Mouse (Mus musculus) heart, adult 11 months (tissue): ENCODE measurements around the gene Fkbp15.

Experiments
- DNase-seq: peaks from one replicate; pipeline ENCODE4 v3.0.0; 2022

The Fkbp15 gene

DNA sequence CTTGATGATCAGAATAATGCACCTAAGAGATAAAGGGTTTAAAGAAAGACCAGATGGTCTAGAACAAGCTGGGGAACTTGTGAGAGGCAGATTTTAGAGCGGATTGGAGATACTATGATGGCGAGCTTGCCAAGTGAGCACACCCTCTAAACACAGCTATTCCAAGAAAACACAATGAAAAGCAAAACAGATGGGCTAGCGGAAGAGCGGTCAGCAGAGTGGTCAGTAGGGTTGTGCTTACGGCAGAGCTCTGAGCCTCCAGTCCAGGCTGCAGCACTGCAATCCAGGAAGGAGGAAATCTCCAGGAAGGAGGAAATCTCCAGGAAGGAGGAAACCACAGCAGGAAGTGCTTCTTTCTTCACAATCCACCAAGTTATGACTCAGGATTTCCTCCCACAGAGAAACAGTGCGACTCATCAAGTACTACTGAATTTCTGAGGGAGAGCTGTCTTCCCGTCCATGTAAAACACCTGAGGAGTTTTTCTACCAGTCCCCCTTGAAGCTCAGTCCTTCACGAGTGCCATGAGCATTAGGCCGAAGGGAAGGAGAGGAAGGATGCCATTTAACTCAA, 46.6 kb downstream of the Fkbp15 start:
- peak; percentile 92 for DNase-seq

GRCm38 (mm10) chr4:62312821-62313220, 47.5 kb downstream of the Fkbp15 start:
- DNase-seq, result no peak

DNA sequence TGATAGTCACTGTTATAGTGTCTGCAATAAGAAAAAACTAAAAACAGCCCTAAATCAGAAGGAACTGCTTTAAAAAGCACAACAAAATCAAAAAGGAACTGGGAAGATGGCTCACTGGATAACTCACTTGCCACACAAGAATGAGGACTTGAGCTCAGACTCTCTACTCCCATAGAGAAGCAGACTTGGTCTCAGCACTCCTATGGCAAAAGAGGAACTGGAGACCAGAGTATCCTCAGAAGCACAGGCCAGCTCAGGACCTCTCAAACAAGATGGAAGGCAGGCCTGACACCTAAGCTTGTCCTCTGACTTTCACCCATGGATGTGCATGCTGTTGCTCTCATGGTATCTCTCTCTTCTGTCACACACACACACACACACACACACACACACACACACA, 51.9 kb downstream of the Fkbp15 start:
- peak; percentile 83 for DNase-seq

GRCm38 (mm10) chr4:62306840-62307239, 53.5 kb downstream of the Fkbp15 start:
- DNase-seq, result peak; percentile 31

GRCm38 (mm10) chr4:62306301-62306700, 54.0 kb downstream of the Fkbp15 start:
- DNase-seq, result peak; percentile 74

DNA sequence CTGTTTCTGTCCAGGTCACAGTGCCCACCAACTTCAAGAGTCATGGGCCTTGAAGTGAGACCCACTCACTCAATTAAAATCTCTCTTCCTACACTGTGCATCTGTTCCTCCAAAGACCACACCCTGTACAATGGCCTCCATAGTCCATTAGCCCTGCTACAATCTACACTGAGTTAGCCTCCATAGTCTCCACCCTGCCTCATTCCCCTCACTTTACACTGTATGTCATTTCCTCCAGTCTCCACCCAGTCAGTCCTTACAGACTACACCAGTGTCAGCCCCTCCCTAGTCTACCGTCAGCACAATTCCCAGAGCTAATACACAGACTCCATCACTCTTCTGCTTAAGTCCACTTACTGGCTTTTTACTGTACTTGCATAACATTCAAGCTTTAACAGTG, 57.1 kb downstream of the Fkbp15 start:
- DNase-seq, result peak; percentile 86

DNA sequence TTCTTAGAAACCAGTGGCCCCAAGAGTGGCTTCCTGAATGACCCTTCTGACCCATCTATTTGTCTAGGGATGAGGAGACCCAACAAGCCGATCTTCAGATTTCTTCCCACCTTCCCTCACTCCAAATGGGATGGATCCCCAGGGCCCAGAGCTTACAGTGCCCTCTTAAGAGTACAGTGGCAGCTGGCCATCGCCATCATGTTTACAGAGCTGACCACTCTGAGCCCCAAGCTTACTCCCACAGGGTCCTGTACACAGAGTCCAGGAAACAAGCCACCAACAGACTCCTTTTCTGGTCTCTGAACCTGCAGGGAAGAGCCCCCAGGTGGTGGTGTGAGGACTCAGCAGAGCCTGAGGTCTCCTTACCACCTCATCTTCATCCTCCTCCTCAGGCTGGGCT, 57.6 kb downstream of the Fkbp15 start:
- peak; percentile 78 for DNase-seq

DNA sequence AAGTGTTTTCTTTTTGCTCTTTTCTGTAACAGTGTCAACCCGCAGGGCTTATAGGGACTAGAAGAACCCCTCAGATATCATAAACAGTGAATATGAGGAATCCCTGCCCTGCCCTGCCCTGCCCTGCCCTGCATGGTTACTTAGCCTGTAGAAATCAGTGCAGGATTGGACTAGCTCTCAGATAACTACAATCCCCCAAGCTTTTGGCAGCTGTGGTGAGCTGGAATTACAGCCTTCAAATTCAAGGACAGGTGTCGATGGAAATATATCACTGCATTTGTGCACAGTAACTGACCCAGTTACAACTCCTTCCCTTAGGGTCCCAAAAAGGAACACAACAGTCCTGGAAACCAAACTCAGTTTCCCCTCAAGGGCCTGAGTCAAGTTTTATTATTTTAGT, 60.3 kb downstream of the Fkbp15 start:
- DNase-seq, result peak; percentile 67

DNA sequence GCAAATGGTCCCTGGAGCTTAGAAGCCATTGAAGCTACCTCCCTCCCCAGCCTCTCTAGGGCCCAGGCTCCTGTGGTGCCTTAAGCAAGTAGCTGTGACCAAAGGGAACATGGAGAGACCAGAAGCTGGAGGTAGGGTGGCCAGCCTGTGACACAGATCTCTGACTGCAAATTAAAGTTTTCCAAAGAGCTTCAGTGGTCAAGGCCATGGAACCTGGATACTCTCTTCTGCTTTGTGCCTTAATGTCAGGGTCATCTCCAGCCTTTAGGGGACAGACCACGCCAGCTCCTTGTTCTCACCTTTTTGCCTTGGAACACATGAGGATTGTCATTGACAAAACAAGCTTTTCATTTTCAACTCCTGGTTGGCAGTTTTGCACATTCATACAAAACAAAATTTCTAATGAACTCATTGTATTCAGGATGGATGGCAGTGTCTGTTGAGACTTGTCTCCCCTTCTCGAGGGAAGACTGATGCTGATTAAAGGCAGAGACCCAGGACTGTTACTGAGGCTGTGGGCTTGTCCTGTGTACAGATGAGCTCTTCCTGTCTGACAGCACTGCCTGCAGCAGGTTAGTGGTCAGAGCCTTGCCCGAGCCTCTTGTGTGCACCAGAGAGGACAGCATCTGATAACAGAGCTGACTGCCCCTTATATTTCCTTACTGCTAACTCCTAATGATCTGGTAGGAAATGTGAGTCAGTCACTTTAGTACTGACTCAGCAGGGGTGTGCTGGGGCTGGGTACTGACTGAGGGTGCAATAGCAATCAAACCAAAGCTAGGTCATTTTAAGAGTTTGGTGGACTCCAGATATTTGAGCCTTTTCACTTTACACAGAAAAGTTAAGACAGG, 62.8 kb downstream of the Fkbp15 start:
- DNase-seq, result peak; percentile 83

DNA sequence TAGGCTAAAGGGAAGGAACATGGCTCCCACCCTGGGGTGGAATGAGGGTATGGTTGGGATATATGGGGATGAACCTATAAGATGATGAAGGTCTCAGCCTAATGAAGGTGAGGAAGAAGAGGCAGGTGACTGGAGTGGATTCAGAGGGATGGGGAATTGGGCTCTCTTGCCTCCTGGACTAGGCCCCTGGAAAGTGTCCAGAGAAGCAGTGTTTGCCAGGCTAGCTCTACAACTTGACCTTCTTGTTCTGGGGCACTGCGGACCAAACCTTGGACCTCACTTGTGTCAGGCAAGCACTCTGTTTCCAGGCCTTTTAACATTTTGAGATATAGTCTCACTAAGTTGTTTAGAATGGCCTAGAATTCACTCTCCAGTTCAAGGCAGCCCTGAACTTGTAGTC, 65.6 kb downstream of the Fkbp15 start:
- peak; percentile 66 for DNase-seq

DNA sequence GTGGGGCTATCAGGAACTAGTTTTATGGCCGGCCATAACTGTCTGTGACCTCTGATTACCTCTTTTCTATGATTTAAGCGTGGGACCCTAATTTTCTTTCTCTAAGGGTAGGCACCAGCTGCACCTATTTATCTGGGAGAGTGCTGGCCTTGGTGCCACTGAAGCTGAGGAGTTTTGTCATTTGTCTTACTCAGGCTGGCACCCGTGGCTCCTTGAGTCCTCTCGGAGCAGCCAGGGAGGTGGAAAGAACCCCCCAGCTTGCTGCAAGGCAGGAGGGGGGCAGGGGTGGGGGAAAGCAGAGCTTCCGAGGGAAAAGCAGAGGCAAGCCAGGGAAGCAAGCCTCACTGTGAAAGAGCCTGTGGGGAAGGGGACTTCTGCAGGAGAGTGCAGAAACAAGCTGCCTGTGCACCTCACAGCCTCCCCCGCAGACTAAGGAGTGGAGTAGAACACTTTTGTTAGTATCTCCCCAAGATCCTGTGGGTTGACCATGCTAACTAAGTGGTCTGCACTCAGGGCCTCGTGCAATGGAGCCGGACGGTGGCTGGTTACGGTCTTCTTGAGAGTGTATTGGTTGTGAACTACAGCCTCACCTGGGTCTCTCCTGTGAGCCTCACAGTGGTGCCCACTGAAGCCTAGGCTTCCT, 67.0 kb downstream of the Fkbp15 start:
- peak; percentile 86 for DNase-seq

DNA sequence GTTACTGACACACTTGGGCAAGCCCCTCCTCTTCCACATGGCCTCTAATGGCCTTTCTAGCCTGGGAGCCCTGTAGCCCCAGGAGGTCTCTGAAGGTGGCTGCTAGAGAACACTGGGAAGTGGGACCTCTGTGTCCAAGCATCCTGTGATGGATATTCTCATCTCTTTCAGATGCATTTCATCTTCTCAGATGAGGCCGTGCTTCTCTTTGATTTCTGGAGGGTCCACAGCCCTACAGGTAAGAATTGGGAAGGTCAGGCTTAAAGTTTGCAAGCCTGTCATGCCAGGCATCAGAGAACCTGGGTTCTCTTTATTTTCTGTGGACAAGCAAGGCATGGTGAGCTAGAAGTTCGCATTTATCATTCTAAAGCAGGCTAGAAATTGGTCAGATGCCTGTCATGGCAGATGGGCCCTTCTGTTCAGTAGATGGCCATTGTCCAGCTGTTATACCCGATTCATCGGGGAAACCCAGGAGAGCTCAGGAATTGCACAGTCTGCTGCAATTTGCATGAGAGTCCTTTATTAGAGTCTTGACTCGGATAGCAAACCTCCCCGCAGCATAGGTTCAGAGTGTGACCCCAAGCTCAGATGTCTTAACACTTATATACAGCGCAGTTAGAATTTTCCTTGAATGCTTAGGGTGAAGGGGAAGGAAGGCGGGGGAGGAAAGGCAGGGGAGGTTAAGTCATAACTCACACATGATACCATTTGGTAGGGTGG, 67.7 kb downstream of the Fkbp15 start:
- peak; percentile 76 for DNase-seq

DNA sequence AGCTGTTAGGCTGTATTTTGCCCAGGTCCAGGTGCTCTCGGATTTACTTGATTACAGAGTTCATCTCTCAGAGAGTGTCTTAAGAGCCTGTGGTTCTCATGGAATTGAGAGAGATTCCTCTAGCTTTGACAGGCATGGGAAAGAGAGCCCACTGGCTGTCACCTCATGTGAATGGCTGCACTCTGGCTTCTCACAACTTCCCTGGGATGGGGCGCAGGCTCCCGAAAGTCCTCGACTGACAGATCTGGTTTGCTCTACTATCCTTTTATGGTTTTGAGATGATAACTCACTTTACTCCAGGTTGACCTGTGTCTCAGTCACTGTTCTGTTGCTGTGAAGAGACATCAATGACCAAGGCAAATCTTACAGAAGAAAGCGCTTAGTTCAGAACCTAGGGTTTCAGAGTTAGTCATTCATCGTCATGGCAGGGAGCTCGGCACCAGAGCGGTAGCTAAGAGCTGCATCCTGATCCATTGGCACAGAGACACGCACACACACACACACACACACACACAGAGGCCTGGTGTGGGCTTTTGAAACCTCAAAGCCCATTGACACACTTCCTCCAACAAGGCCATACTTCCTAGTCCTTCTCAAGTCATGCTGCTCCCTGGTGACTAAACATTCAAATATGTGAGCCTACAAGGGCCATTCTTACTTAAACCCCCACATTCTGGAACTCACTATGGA, 69.4 kb downstream of the Fkbp15 start:
- DNase-seq, result peak; percentile 83

- DNase-seq, result peak; percentile 95
Measured at GRCm38 (mm10) chr4:62289226-62289625, 71.1 kb downstream of the Fkbp15 start.

DNA sequence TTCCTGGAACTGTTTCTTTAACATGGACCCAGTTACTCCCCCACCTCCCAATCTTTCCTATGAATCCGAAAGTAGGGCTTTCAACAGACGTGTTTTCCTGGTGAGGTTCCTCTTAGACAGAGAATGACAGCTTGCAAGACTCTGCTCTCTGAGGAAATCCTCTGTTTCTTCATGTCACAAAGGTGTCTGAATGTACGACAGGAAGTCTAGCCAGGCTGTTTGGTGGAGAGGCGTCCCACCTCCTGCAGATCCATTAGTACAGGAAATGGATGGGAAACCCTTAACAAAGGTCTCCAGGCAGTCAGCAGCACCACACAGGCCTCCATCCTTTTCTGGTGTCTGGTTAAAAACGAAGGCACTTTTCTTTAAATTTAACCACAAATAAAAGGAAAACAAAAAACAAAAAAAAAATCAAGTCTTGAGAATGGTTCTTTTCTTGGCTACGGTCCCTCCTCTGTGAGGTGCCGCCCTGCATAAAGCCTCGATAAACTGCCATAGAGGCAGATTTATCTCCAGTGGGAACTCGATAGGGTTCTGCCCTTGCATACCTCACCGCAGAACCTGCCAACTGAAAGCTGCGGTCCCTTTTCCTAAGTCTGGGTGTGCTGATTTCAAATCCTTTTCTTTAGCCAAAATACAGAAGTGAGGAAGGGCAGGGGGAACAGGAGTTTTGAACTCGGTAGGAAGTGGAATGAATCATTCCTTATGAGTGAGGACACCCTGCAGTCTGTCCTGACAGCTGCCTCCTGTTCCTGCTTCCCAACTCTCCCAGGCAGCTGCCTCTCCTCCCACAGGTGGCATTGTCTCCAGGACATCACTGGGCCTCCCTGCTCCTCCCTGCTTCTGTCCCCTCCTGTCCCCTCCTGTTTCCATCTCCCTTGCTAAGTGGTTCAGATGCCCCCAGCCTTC, 73.1 kb downstream of the Fkbp15 start:
- peak; percentile 94 for DNase-seq

- peak; percentile 99 for DNase-seq
Measured at GRCm38 (mm10) chr4:62286257-62286991, 73.9 kb downstream of the Fkbp15 start.

GRCm38 (mm10) chr4:62285576-62285975, 74.8 kb downstream of the Fkbp15 start:
- no peak for DNase-seq

GRCm38 (mm10) chr4:62282969-62283368, 77.4 kb downstream of the Fkbp15 start:
- DNase-seq, result peak; percentile 80

- DNase-seq, result no peak
Measured at GRCm38 (mm10) chr4:62281319-62281718, 79.0 kb downstream of the Fkbp15 start.

- peak; percentile 72 for DNase-seq
Measured at GRCm38 (mm10) chr4:62278081-62278480, 82.3 kb downstream of the Fkbp15 start.

GRCm38 (mm10) chr4:62277222-62277621, 83.1 kb downstream of the Fkbp15 start:
- no peak for DNase-seq
